Mouse (Mus musculus): ENCODE data around the gene D130043K22Rik. TPM values are rescaled to one million over a fixed set of nuclear protein-coding genes. Genes with fewer than 3 reads are reported as not detected.

The D130043K22Rik gene
- total RNA-seq, 1 experiment = 0.31 TPM

DNA sequence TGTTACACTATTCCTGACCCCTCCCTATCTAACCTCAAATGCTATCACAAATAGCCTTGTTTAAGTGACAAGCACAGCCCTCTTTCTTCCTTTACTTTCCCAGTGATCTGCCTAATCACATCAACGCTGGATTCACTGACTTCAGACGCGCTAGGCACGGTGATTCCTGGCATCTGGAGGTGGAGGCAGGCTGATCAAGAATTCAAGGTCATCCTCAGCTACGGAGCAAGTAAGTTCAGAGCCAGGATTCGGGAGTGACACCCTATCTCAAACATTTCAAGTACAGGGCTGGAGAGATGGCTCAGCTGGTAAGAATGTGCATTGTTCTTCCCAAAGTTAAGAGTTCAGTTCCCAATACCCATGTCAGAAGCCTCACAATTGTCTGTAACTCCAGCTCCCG lies 18.8 kb upstream of the D130043K22Rik start:
- no peak for DNase-seq (ENCODE audit: low read depth, low spot score)
- H3K9ac ChIP-seq (ENCODE audit: insufficient read depth, low read depth, low read length, poor library complexity, severe bottlenecking) = no peak overlapping the region
- H3K4me1 ChIP-seq (ENCODE audit: control insufficient read depth in 2 of 2, insufficient read depth in 2 of 2, low read length in 2 of 2, poor library complexity in 1 of 2) = no peaks in the 10 kb centered on the region
- H3K27ac ChIP-seq (ENCODE audit: insufficient read depth, low read depth, low read length, poor library complexity, severe bottlenecking) = no peak overlapping the region
- no peaks in the 10 kb centered on the region for H3K9me3 ChIP-seq (ENCODE audit: control insufficient read depth, insufficient read depth, low read depth, low read length)
- no peaks in the 10 kb centered on the region for H3K36me3 ChIP-seq (ENCODE audit: control insufficient read depth, insufficient read depth, low read length, poor library complexity, severe bottlenecking)
- TF ChIP-seq CHD2 (IDR thresholded peaks at IDR 0.05; ENCODE audit: low read depth, low read length) (no peak), MAFK (IDR thresholded peaks at IDR 0.05; ENCODE audit: insufficient read depth, low read depth, low read length) (no peak), ZNF384 (IDR thresholded peaks at IDR 0.05; ENCODE audit: low read depth, low read length) (no peak), ZC3H11A (IDR thresholded peaks at IDR 0.05; ENCODE audit: borderline replicate concordance, low read depth, low read length) (no peak), HCFC1 (IDR thresholded peaks at IDR 0.05; ENCODE audit: borderline replicate concordance, insufficient read depth, low read length) (no peak)
- in situ Hi-C loops (cut with MboI; ENCODE audit: low sequenced_read_pairs in 2 of 2, unreplicated experiment in 2 of 2) = no loop called here
- no peak overlapping the region for H3K4me3 ChIP-seq (ENCODE audit: insufficient read depth in 1 of 2, low read depth in 1 of 2, low read length in 2 of 2, poor library complexity in 1 of 2, severe bottlenecking in 1 of 2)

DNA sequence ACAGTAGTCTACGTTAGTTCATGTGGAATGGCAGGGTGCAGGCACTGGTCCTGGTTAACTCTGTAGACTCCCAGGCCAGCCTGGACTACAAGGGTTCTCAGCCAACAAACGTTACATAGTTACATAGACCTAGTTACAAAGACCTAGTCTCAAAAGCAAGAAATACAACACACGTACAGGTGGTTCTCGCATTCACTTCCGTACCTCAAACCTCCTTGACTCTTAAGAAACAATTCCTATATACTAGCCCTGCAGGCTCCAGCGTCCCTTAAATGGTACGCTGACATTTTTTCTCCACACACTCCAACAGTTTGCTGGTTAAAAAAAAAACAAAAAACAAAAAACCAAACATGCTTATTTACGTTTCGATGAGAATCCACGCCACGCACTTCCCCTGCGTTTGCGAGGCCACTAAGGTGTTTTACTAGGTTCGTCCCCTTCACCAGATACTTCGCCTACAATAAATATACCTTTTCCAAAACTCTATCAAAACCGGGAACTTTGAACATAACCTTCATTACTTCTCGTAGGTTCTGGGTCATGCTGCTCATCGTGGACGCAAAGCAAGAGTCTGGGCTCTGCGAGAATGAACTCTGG lies 14.1 kb upstream of the D130043K22Rik start:
- TF ChIP-seq ZNF384 (IDR thresholded peaks at IDR 0.05; ENCODE audit: low read depth, low read length) = no peak
- peaks cover 0 to 3% of the 10 kb centered on the region in 2 experiments; a peak in 2 of 4 replicates for H3K4me1 ChIP-seq (ENCODE audit: control insufficient read depth in 2 of 2, insufficient read depth in 2 of 2, low read length in 2 of 2, poor library complexity in 1 of 2)
- no peaks in the 10 kb centered on the region for H3K9me3 ChIP-seq (ENCODE audit: control insufficient read depth, insufficient read depth, low read depth, low read length)
- in situ Hi-C loops (cut with MboI; ENCODE audit: low sequenced_read_pairs in 2 of 2, unreplicated experiment in 2 of 2) = no loop called here
- H3K4me3 ChIP-seq (ENCODE audit: insufficient read depth in 1 of 2, low read depth in 1 of 2, low read length in 2 of 2, poor library complexity in 1 of 2, severe bottlenecking in 1 of 2) = peak overlapping the region; percentile 73 to 74
- DNase-seq (ENCODE audit: low read depth, low spot score) = no peak
- no peaks in the 10 kb centered on the region; the same call in 1 of the 2 replicates for H3K36me3 ChIP-seq (ENCODE audit: control insufficient read depth, insufficient read depth, low read length, poor library complexity, severe bottlenecking)
- H3K27ac ChIP-seq (ENCODE audit: insufficient read depth, low read depth, low read length, poor library complexity, severe bottlenecking) = no peak overlapping the region
- H3K9ac ChIP-seq (ENCODE audit: insufficient read depth, low read depth, low read length, poor library complexity, severe bottlenecking) = peak overlapping the region; percentile 83

DNA sequence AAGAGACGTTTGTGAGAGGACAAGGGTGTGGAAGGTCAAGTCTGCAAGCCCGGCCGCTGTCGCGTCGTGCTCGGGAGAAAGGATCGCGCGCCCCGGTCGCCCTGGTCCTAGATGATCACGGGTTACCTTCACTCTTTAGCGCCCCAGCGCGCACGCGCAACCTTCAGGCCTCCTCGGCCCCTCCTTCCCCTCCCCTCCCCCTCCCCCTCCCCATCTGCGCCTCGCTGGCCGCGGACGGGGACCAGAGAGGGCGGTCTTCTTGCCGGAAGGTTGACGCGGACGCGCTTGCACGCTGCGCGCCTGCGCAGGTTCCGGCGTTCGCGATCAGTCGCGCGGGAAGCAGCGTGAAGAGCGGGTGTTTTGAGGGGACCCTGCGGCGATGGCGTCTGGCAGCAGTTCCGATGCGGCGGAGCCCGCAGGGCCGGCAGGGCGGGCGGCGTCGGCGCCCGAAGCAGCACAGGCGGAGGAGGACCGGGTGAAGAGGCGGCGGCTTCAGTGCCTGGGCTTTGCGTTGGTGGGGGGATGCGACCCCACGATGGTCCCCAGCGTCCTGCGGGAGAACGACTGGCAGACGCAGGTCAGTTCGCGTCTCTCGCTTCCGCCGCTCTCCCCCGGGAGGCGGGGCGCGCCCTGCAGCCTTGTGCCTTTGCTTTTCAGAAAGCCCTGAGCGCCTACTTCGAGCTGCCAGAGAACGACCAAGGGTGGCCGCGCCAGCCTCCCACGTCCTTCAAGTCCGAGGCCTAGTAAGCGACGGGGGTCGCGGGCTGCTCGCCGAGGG lies 13.4 kb upstream of the D130043K22Rik start, which contains the start of the genes Acot13 and Tdp2:
Acot13 (minus strand) TSS at position 188 of the 778 bp plus-strand sequence.
Tdp2 (plus strand) TSS at position 327 of the 778 bp plus-strand sequence.
- peak; percentile 97 for DNase-seq (ENCODE audit: low read depth, low spot score)
- no peaks in the 10 kb centered on the region for H3K9me3 ChIP-seq (ENCODE audit: control insufficient read depth, insufficient read depth, low read depth, low read length)
- H3K27ac ChIP-seq (ENCODE audit: insufficient read depth, low read depth, low read length, poor library complexity, severe bottlenecking) = peak within 1 kb of the TSS; percentile 39
- in situ Hi-C loops (cut with MboI; ENCODE audit: low sequenced_read_pairs in 2 of 2, unreplicated experiment in 2 of 2) = no loop called here
- H3K36me3 ChIP-seq (ENCODE audit: control insufficient read depth, insufficient read depth, low read length, poor library complexity, severe bottlenecking) = peaks cover 2% of the 10 kb centered on the region
- peak within 1 kb of the TSS; percentile 98 for H3K9ac ChIP-seq (ENCODE audit: insufficient read depth, low read depth, low read length, poor library complexity, severe bottlenecking)
- H3K4me3 ChIP-seq (ENCODE audit: insufficient read depth in 1 of 2, low read depth in 1 of 2, low read length in 2 of 2, poor library complexity in 1 of 2, severe bottlenecking in 1 of 2) = peak within 1 kb of the TSS; percentile 74 to 87
- no peak for TF ChIP-seq MAFK (IDR thresholded peaks at IDR 0.05; ENCODE audit: insufficient read depth, low read depth, low read length)
- peak; percentile 81 for TF ChIP-seq CHD2 (IDR thresholded peaks at IDR 0.05; ENCODE audit: low read depth, low read length)
- peak; percentile 61; the same call in 1 of the 2 replicates for TF ChIP-seq HCFC1 (IDR thresholded peaks at IDR 0.05; ENCODE audit: borderline replicate concordance, insufficient read depth, low read length)
- peaks cover 0 to 5% of the 10 kb centered on the region in 2 experiments; a peak in 2 of 4 replicates for H3K4me1 ChIP-seq (ENCODE audit: control insufficient read depth in 2 of 2, insufficient read depth in 2 of 2, low read length in 2 of 2, poor library complexity in 1 of 2)

DNA sequence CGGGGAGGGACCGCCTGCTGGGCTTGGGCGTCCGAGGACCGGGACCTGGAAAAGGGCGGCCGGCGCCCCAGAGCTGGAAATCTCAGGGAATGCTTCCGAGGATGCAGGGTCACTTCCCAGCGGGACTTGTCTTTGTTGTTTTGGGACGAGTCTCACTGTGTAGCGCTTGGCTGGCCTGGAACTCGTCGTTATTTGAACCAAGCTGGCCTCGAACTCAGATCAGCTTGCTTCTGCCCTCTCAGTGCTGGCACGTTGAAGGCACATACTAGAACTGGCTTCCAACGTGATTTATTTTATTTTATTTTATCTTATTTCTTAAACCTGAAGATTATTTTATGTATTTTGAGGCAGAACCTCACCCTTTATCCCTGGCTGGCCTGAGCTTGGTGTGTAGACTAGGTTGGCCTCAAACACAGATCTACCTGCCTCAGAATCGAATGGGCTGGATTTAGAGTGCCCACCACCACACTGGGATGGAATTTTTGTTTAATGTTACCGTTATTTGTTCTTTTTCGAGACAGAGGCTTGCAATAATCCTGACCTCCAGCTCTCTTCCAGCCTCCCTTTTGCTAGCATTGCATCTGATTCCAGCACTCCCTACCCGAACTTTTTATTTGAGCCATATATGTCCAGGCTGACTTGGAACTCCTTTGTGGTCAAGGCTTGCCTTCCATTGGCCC lies 12.7 kb upstream of the D130043K22Rik start:
- TF ChIP-seq HCFC1 (IDR thresholded peaks at IDR 0.05; ENCODE audit: borderline replicate concordance, insufficient read depth, low read length) (no peak), MAFK (IDR thresholded peaks at IDR 0.05; ENCODE audit: insufficient read depth, low read depth, low read length) (no peak), ZNF384 (IDR thresholded peaks at IDR 0.05; ENCODE audit: low read depth, low read length) (no peak)
- in situ Hi-C loops (cut with MboI; ENCODE audit: low sequenced_read_pairs in 2 of 2, unreplicated experiment in 2 of 2) = no loop called here
- peak overlapping the region; percentile 98 for H3K9ac ChIP-seq (ENCODE audit: insufficient read depth, low read depth, low read length, poor library complexity, severe bottlenecking)

More for the DNA sequence above, 12.7 kb upstream of the D130043K22Rik start:
- Histone ChIP-seq H3K36me3 (ENCODE audit: control insufficient read depth, insufficient read depth, low read length, poor library complexity, severe bottlenecking) (peaks cover 2% of the 10 kb centered on the region), H3K4me1 (ENCODE audit: control insufficient read depth in 2 of 2, insufficient read depth in 2 of 2, low read length in 2 of 2, poor library complexity in 1 of 2) (peaks cover 2 to 5% of the 10 kb centered on the region in 2 experiments; a peak in 3 of 4 replicates), H3K4me3 (ENCODE audit: insufficient read depth in 1 of 2, low read depth in 1 of 2, low read length in 2 of 2, poor library complexity in 1 of 2, severe bottlenecking in 1 of 2) (peak overlapping the region; percentile 74 to 87), H3K9me3 (ENCODE audit: control insufficient read depth, insufficient read depth, low read depth, low read length) (no peaks in the 10 kb centered on the region), H3K27ac (ENCODE audit: insufficient read depth, low read depth, low read length, poor library complexity, severe bottlenecking) (peak overlapping the region; percentile 39)
- DNase-seq (ENCODE audit: low read depth, low spot score) = no peak
